Mouse (Mus musculus): ENCODE data around the gene Nxn.

The Nxn gene

DNA sequence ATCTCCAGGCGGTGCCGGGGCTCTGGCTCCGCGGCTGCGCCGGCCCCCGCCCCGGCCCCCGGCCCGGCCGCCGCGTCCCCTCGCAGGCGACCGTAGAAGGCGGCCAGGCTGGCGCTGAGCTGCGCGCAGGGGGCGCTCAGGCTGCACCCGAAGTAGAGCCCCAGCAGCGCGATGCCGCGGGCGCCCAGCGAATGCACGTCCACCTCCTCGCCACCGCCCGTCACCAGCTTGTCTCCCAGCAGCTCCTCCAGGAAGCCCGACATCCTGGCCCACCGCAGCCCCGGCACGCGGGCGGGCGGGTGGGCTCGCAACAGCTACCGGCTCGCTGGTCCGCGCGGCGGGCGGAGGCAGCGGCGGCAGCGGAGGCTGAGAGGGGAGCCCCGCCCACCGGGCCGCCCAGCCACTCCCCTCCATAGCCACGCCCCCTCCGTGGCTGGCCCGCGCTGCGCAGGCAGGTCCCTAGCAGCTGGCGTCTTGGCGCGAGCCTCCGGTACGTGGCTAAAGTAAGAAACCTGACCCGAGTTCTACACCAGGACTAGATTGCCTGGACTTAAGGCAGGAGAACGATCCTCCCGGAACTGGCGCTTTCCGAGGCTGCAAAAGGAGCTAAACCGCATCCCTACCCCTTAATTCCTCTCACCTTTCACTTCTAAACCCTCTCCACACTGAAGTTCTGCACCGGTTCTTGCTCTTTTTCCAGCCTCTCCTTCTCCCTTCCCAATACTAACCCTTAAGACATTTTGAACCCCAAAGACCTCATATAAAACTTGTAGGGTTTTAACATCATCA is at the start of gene Nxn:
TSS of gene Nxn (minus strand) at position 343 of the 789 bp plus-strand sequence.
- peak; percentile 65 for DNase-seq

DNA sequence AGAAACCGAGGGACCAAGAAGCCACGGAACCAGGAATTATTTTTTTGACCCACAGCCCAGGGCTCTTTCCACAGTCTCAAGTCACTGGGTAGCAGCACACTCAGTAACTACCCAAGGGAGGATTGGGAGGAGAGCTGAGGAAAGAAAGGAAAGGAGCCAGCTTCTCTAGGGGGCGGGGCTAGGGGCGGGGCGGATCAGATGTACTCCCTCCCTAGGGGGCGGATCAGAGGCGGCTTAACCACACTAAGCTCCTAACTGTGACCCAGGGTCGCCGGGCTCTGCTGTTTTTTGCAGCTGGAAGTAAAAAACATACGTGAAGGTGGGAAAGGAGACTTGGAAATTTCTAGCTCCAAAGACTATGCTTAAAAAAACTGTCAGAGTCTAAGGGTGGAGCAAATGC is 47.3 kb upstream of the Nxn start:
- no peak for DNase-seq

DNA sequence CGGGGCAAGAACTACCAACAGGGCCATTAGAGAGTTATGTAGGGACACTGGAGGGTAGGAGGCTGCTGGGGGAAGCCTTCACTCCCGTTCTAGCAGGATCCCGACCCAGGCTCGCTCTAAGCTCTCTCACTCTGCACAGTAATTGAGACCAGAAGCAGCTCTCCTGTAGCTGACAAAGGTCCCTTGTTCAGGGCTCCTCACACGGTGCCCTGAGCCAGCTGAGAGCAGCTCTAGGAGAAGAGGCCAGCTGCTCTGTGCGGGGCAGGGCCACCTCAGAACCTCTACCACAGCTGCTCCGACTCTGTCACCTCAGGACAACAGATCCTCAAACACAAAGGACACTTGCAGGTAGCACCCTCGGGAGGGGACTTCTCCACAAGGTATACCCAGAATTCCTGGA is 46.5 kb upstream of the Nxn start:
- no peak for DNase-seq

DNA sequence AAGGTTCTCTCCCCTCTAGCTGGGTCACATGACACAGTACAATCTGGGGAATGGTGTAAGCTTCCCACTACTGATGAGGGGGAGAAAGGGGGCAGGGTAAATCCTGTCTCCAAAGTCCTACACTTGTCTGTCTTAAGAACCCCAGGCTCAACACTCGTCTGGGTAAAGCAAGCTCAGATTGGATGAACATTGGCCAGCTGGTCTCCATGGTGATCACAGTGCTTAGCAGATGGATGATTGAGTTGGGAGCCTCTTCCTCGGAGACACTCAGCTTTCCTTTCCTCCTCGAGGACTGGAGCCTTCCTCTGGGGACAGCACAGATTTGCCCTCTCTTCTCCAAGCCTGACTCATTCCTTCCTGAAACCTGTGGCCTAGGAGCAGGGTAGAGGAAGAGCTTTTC is 40.7 kb upstream of the Nxn start:
- peak; percentile 78 for DNase-seq

DNA sequence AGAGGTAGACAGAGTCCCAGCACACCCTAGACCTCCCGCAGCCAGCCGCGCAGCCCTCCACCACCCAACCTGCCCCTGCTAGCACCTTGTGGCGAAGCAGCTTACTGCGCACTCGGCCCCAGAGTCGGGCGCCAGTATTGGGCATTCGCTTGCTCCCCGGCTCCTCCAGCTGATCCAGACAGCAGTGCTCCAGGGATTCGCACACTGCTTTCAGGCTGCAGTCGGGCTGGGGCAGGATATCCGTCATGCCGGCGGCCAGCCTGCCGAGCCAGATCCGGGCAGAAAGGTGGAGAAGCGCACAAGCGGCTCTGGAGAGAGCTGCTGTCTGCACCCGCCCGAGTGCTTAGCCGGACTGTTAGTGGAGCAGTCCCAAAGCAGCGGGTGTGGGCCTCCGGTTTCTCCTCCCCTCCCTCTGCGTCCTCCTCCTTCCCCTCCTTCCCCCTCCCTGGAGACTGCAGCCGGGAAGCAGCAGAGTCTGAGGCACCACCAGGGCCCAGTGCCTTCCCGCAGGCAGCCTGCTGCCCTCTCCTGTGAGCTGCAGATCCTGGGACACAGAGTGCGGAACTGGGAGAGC is 38.0 kb upstream of the Nxn start:
- no peak for DNase-seq

DNA sequence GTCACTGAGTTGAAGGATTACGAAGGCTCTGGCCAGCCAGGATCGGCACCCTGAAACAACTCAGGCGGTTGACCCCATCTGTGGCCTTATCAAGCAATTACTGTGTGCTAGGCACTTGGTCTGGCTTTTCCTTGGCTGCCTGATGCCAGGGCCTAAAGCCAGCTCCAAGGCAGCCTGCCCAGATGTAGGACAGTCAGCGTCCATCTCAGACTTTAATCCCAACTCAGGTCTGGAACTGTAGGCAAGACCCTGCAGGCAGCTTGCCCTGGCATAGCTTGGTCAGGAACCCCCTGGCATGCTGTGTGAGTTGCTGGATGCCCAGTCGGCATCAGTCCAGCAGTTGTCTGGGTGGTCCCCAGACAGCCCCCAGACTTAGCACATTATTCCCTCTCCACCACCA is 37.1 kb upstream of the Nxn start:
- DNase-seq: no peak

DNA sequence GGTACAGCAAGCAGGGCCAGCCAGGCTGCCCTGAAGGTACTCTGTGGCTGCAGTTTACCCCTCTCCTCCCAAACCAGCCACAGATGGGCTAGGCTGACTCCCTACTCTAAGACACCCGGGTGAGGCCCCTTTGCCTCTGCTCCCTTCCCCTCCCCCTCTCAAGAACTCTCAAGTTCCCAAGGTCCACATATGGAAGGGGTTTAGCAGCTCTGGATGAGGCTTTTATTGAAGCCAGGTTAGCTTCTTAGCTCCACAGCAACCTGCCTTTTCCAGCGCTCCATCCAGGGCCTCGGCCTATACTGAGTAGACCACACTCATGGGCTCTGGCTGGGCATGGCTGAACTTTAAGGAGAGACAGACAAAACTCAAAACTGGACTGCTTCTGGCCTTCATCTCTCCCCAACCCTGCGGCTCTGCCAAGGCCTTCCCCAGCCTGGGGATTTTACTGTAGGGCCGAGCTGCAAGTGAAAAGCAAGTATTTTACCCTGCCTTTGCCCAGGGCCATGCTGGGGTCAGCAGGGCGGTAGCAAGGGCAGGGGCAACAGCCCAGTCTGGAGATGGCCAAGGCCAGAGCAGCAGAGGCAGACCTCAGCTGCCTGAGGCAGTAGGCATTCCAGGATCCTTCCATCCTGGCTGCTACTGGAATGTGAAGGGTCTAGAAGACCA is 31.2 kb upstream of the Nxn start:
- no peak for DNase-seq

DNA sequence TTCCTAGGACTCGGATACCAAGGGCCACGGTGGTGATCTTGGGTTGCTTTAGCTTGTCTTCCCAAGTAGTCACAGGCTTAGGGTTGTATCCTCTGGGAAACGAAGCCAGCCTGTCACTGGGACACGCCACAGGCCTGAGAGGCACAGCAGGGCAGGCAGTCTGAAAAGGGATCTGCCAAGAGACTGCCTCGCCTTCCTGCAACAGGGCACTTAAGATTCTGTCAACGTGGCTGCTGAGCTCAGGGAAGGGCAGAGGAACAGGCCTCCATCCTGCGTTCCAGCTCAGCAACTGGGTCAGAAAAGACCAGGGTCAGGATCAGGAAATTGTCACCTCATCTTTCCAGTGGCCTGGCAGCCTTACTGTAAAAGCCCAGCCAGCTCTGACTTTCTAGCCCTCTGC is 30.6 kb upstream of the Nxn start:
- no peak for DNase-seq

DNA sequence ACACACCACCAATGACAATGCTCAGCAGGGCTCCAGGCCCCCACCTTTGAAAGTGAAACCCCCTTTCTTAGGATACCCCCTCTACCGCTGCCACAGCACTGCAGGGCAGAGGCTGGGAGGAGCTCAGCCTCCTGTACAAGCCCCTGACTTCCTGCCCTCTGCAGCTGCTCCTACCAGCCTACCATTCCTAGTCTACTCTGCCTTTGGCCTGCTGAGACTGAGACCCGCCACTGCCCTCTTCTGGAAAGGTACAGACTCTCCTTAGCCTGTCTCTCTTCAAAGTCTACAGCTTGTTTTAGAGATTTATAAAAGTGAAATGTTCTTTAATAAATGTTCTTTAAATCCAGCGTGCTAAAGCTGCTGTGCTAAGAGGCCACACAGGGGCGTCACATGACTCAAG is 30.1 kb upstream of the Nxn start:
- DNase-seq: no peak

DNA sequence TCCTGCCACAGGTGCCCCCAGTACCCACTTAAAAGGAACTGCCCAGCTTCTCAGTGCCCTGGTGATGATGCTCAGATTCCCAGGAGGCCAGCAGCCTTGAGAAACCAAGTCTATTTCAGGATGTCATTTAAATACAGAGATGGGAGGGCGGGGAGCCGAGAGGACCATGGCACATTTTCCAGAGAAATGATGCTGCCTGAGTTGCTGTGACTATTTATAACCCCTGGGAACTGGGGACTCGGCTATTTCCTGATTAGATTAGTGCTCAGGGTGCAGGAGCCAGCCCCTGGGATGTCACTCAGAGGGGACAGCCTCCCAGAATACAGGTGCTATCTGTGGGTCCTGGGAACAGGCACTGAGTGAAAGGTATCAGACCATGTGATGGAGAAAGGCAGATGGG is 28.8 kb upstream of the Nxn start:
- DNase-seq: no peak

DNA sequence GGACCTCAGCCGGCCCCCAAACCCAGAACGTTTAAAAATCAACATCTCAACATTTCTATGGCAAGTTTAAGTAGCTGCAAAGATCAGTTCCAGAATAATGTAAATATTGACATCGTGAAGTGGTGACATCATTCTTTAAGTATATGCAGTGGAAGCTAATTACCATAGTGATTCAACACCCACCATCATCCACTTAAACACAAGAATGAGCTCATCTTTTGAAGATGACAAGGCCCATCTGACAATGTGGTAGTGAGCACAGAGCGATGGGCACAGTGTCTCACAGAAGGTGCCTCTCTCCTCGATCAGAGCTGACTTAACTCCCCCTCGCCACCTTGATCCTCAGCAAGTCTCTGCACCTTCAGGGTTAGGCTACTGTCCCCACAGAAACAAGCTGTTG is 26.8 kb upstream of the Nxn start:
- no peak for DNase-seq

DNA sequence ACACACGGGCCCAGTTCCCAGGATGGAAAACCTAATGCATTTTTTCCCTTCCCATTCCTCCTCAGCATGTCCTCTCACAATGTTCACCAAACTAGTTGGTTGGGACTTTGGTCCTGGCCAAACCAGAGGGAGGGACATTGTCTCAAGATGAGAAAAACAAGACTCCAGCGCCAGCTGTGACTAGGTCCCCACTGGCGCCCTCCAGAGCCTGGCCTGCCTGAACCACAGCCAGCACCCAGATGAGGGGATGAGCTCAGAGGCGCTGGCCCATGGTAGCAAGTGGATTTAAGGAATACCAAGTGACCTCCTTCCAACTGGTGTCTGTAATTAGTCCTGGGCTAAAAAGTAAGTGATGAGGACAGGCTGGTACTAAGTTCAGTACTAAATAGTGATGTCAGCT is 22.0 kb upstream of the Nxn start:
- peak; percentile 14 for DNase-seq

DNA sequence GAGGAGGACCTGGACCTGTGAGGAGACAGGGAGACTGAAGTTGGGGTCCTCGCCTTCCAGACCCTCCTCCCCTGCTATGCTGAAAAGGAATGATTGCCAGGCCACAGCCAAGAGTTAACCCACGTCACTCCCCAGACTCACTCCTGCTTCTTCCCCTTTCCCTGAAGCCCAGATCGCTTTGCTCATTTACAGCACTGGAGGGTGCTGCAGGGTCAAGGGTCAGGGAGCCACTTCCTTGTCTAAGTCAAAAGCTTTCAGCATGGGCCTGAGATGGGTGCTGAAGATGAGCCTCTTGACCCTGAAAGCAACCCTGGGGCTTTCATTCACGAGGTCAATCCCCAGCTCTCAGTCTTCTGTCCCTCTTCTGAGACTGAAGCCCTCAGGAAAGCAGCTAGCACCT is 20.2 kb upstream of the Nxn start:
- no peak for DNase-seq

DNA sequence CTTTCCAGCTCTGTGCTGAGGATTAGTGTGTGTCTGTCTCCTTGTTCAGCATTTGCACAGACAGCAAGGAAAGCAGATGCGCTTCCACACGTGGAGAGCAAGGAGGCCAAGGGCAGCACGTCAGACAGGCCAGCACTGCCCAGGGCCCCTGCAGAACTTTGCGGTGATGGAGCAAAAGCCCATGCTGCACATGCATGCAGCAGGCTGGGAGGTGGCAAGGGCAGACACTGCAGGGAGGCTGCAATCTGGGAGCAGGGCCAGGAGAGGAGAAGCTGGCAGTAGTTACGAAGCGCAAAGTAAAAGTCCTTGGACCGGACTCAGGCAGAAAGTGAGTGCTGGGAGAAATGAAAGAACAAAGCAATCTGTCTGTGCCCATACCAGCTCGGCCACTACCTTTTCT is 19.5 kb upstream of the Nxn start:
- DNase-seq: no peak

DNA sequence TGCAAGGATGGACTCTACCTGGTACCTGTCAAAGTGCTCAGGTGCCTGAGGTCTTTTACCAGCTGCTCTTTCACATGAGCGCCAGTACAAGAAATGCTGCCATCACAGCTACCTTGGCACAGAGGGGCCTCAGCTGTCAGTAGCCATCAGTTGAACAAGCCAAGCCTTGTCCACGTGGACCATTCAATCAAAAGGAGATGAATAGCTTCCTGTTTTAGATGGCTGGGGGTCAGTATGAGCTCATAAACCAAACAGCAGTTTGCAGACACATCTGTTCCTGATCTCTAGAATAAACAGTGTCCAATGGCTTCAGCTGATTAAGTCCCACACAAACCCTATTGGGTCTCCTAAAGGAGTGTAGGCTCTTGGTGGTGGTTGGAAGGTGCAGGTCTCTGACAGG is 17.0 kb upstream of the Nxn start:
- no peak for DNase-seq

DNA sequence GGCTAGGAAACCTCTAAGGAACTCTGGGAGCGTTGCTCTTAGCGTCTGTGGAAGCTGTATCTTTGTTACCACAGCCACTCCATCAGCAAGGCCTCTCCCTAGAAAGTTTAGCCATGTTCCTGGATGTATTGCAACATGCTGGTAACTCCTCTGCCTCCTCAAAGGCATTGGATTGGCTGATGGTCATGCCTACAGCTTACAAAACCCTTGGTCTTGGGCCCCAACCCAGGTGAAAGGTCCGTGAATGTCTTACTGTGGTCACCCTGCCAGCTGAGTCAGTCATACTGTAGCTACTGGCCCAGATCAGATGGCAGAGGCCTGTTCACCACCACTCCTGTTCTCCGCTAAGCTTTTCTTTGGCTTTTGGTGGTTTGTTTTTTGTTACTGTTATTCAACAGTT is 16.1 kb upstream of the Nxn start:
- DNase-seq: no peak

DNA sequence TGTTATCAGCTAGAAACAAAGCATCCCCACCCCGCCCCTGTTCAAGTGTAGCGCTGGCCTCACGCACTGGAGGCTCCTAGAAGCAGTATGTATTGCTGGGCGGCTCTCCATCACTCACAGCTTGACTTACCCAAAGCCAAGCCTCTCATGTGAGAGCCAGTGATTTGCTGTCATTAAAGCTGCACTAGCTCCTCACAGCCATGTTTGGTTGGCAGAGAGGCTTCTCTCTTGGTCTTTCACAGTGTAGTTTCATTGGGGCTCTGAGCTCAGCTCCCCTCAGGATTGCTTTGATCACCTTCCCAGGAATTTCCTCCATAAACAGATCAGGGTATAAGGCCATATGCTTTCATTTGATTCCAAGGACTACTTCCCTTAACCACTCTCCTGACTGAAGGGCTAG is 14.3 kb upstream of the Nxn start:
- DNase-seq: no peak

DNA sequence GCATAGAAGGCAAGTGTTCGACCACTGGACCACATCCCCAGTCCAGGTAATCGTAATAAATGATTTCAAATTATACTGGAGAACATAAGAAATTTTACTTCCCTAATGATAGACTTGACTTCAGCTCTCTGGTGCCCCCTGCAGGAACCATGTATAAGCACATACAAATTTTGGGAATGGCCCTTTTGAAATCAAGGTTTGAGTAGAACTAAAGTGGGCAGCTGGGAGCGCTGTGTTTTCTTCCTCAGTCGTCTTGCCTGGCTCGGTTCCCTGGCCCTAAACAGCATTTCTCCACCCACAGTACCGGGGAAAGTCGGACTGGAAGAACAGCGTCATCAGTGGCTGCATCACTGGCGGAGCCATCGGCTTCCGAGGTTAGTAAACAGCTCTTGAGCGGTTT is 11.9 kb upstream of the Nxn start:
- no peak for DNase-seq

DNA sequence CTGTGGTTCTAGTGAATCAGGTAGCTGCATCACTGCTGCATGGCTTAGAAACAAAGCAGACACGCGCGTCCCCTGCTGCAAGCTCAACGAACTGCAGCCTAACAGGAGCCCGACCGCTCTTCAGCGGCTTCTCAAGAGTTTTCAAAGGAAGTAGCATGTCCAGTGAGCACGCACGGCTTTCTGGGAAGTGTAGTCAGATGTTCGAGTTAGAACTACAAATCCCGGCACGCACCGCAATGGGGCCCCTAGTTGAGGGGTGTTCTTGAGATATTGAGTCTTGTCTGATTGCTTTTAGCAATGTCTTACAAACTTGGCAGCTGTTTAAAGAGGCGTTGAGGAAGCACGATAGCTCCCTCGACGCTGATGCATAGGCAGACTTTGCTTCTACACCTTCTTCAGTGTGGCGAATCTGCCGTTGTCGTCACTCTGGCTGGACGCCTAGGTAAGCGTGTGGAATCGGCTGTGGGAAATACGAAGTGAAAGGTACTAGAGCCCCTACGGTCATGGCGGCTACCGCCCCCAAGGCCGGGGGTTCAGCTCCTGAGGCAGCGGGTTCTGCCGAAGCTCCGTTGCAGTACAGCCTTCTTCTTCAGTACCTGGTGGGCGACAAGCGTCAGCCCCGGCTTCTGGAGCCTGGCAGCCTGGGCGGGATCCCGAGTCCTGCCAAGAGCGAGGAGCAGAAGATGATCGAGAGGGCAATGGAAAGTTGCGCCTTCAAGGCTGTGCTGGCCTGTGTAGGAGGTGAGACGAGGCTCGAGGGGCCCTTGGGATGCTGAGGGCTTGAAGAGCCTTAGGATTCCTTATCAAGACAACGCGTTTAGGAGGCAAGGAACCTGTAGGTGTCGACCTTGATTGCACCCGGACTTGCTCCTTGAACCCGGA is 8.0 kb upstream of the Nxn start, which contains the start of gene Timm22:
TSS of gene Timm22 (plus strand) at position 251 of the 882 bp plus-strand sequence.
- peak; percentile 98 for DNase-seq

DNA sequence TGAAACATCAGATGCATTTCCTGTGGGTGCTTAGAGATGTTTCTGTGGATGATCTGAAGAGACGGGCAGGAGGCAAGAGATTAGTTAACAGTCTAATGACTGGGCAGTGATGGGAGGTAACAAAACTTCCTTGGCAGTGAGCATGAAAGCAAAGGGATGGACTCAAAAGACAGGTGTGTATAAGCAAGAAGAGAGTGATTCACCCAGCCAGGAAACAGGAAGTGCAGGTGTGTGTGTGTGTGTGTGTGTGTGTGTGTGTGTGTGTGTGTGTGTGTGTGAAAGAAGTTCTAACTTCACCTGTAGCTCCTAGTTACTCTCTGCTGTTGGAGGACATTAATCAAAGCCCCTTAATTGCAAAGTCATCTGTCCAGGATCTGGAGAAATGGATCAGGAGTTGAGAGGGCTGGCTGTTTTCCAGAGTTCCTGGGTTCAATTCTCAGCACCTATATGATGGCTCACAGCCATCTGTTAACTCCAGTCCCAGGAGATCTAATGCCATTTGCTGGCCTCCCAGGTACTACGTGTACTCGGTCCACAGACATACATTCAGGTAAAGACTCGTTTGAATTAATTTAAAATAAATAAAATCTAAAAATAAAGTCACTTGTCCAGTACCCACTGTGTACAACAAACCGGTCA is 6.8 kb upstream of the Nxn start:
- no peak for DNase-seq

DNA sequence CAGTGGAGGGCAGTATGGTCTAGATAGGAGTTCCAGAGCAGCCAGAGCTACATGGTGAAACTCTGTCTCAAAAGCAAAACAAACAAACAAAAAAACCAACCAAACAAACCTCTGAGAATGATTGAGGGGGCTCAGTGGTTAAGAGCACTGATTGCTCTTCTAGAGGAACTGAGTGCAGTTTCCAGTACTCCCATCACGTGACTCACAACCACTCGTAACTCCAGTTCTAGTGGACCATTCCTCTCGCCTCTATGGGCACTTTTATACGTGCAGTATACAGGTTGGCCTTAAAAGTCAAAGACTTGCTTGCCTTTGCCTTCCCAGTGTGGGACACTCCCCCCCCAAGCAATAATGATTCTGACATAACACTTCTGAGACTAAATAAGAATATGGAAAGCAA is 6.2 kb upstream of the Nxn start:
- no peak for DNase-seq

DNA sequence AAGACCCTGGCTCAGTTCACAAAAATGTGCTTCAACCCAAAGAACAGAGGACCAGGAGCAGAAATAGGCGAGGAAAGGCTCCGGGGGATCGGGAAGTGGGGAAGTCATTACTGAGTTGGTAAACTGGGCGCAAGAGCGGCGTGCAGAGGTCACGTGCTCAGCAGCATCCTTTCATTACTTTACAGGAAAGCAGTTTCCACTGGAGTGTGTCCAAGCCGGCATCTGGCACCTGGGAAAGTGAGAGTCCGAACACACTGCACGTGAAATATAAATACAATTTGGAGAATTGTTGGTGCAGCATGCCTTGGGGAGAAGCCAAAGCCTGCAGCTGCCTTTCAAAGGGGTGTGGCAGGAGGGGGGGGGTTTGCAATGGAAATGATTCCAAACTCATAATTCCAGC is 2.5 kb upstream of the Nxn start:
- DNase-seq: no peak

All from layer of hippocampus, adult 9-11 months (tissue).